Mouse (Mus musculus) left cerebral cortex, adult 9 months (tissue): ENCODE measurements at regions not wholly inside any gene's neighbourhood (a gene's known extent, or its start where the extent isn't known, plus 50 kb on each side); places are given as distances from the start of the nearest gene placed in this dataset.

ENCODE experiments used
- DNase-seq, 2 experiments: peaks; one replicate each; pipeline ENCODE4 v3.0.0; 2022; ENCODE audit warnings: low spot score in 2 of 2

DNA sequence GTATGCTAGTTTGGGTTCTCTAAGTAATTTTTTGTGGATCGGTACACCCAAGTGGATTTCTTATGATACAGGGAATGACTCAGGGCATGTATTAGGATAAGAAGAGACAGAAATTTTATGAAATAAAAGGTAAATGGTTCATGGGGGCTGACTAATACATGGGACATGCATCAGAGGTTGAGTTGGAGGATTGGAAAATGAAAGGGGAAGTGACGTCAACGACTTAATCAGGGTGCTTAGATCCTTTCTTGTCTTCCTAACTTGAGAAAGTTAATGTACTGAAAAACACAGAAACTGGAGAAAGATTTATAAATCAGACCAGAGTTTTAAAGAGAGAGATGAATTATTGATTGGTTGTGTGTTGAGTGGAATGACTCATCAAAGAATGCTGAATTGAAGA is 193.8 kb downstream of the Rassf9 start:
- no peak for DNase-seq

GRCm38 (mm10) chr10:102694810-102695209 is 182.8 kb downstream of the Rassf9 start:
- no peak for DNase-seq

GRCm38 (mm10) chr10:102689966-102690365 is 177.9 kb downstream of the Rassf9 start:
- no peak for DNase-seq

- DNase-seq = no peak
Measured at GRCm38 (mm10) chr10:102686667-102687397, 174.8 kb downstream of the Rassf9 start.

DNA sequence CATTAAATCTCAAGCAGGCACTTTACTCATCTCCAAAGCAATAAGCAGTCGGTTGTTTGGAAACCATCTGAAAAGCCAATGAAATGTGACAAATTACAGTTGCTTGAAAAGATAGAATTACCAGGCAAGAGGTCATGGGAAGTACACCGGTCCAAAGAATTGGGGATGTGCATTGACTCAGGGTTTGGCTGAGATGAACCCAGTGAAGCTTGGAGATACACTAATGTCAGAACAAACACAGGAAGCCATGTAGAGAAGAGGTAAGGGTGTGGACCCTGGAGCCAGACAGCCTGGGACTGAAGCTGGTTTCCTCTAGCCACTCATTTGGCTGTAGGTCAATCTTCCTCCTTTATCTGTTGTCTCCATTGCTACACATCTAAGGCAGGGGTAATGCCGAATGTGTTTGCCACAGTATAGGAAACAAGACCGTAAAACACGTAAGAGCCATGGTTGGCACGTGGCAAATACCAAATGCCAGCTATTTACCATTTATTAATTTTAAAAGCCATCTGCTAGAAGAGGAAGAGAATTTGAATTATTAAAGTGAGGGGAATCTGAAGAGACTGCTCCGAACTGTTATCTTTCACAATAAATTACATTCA is 173.9 kb downstream of the Rassf9 start:
- no peak for DNase-seq

DNA sequence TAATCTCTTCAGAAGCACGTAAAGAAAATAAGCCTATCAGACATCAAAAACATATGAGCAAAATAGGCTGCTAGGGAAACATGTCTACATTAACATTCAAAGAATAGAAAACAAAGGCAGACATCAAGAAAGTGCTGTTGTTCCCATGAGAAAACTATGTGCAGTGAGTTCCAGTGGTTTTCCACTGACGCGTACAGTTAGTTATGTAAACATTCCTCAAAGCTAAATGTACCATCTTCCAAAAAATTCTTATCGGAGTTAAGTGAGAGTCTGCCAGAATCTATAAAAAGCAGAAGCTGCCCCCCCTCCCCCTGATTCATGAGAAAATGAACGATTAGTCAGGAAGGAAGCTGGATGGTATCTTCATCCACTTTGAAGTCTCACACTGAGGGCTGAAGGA is 155.3 kb downstream of the Rassf9 start:
- DNase-seq = no peak

DNA sequence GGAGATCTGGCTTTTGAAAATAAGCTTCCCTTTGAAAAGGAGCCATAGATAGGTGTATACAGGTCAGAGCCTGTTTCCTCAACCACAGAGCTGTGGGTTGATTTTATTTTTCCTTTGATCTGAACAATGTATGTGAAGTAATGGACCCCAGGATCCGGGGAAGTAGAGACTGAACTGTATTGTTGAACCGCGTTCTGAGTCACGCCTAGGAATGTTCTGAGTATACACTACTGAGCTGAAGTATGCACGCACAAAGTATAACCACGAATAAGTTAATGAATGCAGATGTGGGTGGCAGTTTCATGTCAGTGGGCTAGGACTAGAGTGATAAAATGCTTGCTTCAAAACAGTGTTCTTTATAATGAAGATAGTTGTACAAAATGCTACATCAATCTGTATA is 147.7 kb downstream of the Rassf9 start:
- no peak for DNase-seq

DNA sequence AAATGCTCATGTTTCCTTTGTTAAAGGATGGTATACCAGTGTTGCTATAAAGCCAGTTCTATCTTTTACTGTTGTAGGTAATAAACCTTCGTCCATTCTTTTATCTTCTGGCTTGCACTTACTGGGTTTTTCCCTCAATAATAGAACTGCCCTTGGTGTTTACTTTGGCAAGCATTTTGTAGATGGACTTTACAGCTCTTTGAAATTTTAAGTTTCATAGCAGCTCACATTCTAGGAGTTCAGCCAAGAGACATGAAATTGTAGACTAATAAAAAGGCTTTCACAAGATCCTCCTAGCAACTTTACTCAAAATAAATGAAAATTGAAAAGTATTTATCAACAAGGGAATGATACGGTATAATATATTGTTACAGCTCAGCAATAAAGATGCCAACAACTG is 124.5 kb downstream of the Rassf9 start:
- DNase-seq = no peak

DNA sequence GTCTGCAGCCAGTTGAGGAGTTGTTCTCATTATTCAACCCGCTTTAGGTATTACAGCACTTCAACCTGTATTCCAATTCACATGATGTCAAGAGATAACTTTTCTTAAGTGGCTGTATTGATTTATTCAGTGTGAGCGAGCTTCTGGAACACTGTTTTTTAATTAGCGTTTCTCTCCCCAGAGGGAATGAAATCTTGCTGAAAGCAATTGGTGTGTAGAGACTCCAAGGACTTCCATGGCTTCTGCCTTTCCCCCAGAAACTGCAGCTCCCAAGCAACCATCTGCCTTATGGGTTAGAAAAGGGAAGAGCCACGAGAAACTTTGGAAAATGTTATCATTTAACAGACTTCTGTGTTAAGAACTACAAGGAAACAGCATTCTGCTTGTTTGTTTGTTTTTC is 121.4 kb downstream of the Rassf9 start:
- no peak for DNase-seq

DNA sequence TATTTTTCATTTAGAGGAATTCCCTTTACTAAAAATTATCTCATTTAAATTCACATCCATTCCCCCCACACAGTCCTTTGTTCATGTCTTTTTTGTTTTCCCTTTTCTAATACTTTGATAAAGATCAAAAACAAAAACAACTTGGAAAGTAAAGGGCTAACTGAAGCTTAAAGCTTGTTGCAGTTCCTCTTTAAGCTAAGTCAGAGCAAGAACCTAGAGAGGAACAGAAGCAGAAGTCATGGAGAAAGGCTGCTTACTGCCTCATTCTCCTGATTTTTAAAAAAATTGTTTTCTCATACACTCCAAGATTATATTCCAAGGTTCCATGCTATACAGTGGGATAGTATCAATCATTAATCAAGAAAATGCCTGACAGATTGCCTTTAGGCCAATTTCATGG is 116.6 kb downstream of the Rassf9 start:
- DNase-seq = no peak

DNA sequence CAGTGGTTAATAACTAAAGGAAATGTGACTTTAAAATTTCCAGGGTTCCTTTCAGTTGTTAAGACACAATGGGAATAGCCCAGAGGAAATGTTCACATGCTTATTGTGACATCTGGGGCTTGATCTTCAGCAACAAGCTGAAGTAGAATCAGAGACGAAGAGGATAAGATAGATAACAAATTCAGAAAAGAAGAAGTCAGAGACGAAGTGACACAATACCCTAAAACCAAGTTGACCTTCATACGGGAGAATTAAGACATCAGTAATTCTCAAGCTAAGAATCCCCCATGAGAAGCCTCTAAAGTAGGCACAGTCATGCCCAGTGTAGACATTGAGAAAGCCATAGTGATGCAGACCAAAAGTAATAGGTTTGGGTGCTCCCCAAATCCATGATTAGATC is 111.9 kb downstream of the Rassf9 start:
- no peak for DNase-seq

GRCm38 (mm10) chr10:102622583-102623008 is 110.6 kb downstream of the Rassf9 start:
- no peak for DNase-seq

DNA sequence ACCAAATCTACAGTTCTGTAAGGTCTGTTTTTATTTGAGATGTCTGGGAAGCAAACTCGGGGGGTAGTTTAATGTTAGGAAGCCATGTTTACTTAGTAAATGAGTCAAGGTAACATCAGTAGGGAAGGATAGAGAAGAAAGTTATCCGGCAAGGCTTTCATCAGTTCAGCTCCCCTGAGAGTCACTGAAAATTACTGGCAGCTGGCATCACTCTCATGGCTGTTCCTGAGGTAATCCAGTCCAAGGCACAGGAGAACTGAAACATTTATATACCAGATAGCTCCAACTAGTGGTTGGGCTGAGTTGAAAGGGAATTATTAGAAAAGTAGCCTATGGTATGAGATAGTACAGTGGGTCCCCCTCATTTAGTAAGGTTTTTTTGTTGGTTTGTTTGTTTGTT is 106.7 kb downstream of the Rassf9 start:
- DNase-seq = no peak

GRCm38 (mm10) chr10:102615962-102616595 is 104.1 kb downstream of the Rassf9 start:
- DNase-seq = no peak
